Mouse (Mus musculus): ENCODE data around the gene Zbtb40.

Zbtb40 gene

GRCm38 (mm10) chr4:137033115-137033887 is 15.3 kb downstream of the Zbtb40 start:
- DNase-seq (ENCODE audit: low spot score) = no peak

GRCm38 (mm10) chr4:137032456-137032855 is 16.1 kb downstream of the Zbtb40 start:
- no peak for DNase-seq (ENCODE audit: low spot score)

GRCm38 (mm10) chr4:137031319-137031718 is 17.3 kb downstream of the Zbtb40 start:
- no peak for DNase-seq (ENCODE audit: low spot score)

- no peak for DNase-seq (ENCODE audit: low spot score)
These were observed 19.3 kb downstream of the Zbtb40 start for GRCm38 (mm10) chr4:137029348-137029747.

GRCm38 (mm10) chr4:137027051-137027450 is 21.6 kb downstream of the Zbtb40 start:
- no peak for DNase-seq (ENCODE audit: low spot score)

GRCm38 (mm10) chr4:137025570-137025969 is 23.0 kb downstream of the Zbtb40 start:
- DNase-seq (ENCODE audit: low spot score) = no peak

GRCm38 (mm10) chr4:137025133-137025532 is 23.5 kb downstream of the Zbtb40 start:
- DNase-seq (ENCODE audit: low spot score) = no peak

GRCm38 (mm10) chr4:137020065-137020464 is 28.5 kb downstream of the Zbtb40 start:
- DNase-seq (ENCODE audit: low spot score) = no peak

- no peak for DNase-seq (ENCODE audit: low spot score)
These were observed 32.7 kb downstream of the Zbtb40 start for GRCm38 (mm10) chr4:137015934-137016333.

GRCm38 (mm10) chr4:137015476-137015856 is 33.1 kb downstream of the Zbtb40 start:
- DNase-seq (ENCODE audit: low spot score) = no peak

- DNase-seq (ENCODE audit: low spot score) = no peak
These were observed 33.7 kb downstream of the Zbtb40 start for GRCm38 (mm10) chr4:137014654-137015475.

- no peak for DNase-seq (ENCODE audit: low spot score)
These were observed 34.5 kb downstream of the Zbtb40 start for GRCm38 (mm10) chr4:137014124-137014523.

GRCm38 (mm10) chr4:137006966-137007365 is 41.6 kb downstream of the Zbtb40 start:
- no peak for DNase-seq (ENCODE audit: low spot score)

- no peak for DNase-seq (ENCODE audit: low spot score)
These were observed 46.8 kb downstream of the Zbtb40 start for GRCm38 (mm10) chr4:137001825-137002224.

- no peak for DNase-seq (ENCODE audit: low spot score)
These were observed 47.6 kb downstream of the Zbtb40 start for GRCm38 (mm10) chr4:137001020-137001419.

- no peak for DNase-seq (ENCODE audit: low spot score)
These were observed 50.2 kb downstream of the Zbtb40 start for GRCm38 (mm10) chr4:136998371-136998770.

- DNase-seq (ENCODE audit: low spot score) = no peak
These were observed 50.8 kb downstream of the Zbtb40 start for GRCm38 (mm10) chr4:136997723-136998345.

- no peak for DNase-seq (ENCODE audit: low spot score)
These were observed 51.7 kb downstream of the Zbtb40 start for GRCm38 (mm10) chr4:136996933-136997332.

- no peak for DNase-seq (ENCODE audit: low spot score)
These were observed 53.2 kb downstream of the Zbtb40 start for GRCm38 (mm10) chr4:136995361-136995760.

GRCm38 (mm10) chr4:136981993-136982695 is 66.5 kb downstream of the Zbtb40 start:
- DNase-seq (ENCODE audit: low spot score) = no peak

GRCm38 (mm10) chr4:136981347-136981746 is 67.3 kb downstream of the Zbtb40 start:
- peak; percentile 52 for DNase-seq (ENCODE audit: low spot score)

- DNase-seq (ENCODE audit: low spot score) = no peak
These were observed 67.7 kb downstream of the Zbtb40 start for GRCm38 (mm10) chr4:136980921-136981320.
